Mouse (Mus musculus) testis, adult 2 months (tissue): ENCODE data around the gene AU022252. TPM values are rescaled to one million over a fixed set of nuclear protein-coding genes. Genes with fewer than 3 reads are reported as not detected.

Source experiments
- H3K27ac ChIP-seq: fragments of 200-500 bp; 2 replicates; pipeline ENCODE4 v1.5.1; 2012; ENCODE audit warnings: low read depth, low read length; ENCODE audit not compliant: control insufficient read depth, insufficient read depth
- H3K27me3 ChIP-seq: fragments of 200-500 bp; 2 replicates; pipeline ENCODE4 v1.6.1; 2012; ENCODE audit warnings: mild to moderate bottlenecking, low read length, moderate library complexity; ENCODE audit not compliant: control insufficient read depth, insufficient read depth
- H3K36me3 ChIP-seq: fragments of 200-500 bp; 2 replicates; pipeline ENCODE4 v1.6.1; 2012; ENCODE audit warnings: mild to moderate bottlenecking, low read length; ENCODE audit not compliant: control insufficient read depth, insufficient read depth
- H3K4me1 ChIP-seq: fragments of 200-500 bp; 2 replicates; pipeline ENCODE4 v1.6.1; 2012; ENCODE audit warnings: low read length; ENCODE audit not compliant: control insufficient read depth, insufficient read depth
- H3K4me3 ChIP-seq: fragments of 200-500 bp; 2 replicates; pipeline ENCODE4 v1.5.1; 2012; ENCODE audit warnings: low read depth, mild to moderate bottlenecking, low read length, moderate library complexity, mixed read lengths; ENCODE audit not compliant: control insufficient read depth
- CTCF ChIP-seq: fragments of 200-500 bp; IDR thresholded peaks from 2 replicates; pipeline ENCODE4 v1.5.1; 2012; ENCODE audit warnings: low read depth, mild to moderate bottlenecking, inconsistent platforms, low read length, moderate library complexity; ENCODE audit not compliant: control insufficient read depth, insufficient read depth, insufficient replicate concordance
- POLR2A ChIP-seq: fragments of 200-500 bp; IDR thresholded peaks from 2 replicates; pipeline ENCODE4 v1.6.1; 2012; ENCODE audit warnings: low read depth, mild to moderate bottlenecking, inconsistent platforms, low read length, moderate library complexity; ENCODE audit not compliant: control insufficient read depth
- polyA plus RNA-seq: library from polyadenylated mRNA; depleted of rRNA; stranded (reverse); fragments of >200 nt; gene quantifications from 2 replicates; pipeline ENCODE4 v1.2.3, GENCODE M21; 2012

Gene AU022252
- polyA plus RNA-seq, 1 experiment = 14.1 TPM

DNA sequence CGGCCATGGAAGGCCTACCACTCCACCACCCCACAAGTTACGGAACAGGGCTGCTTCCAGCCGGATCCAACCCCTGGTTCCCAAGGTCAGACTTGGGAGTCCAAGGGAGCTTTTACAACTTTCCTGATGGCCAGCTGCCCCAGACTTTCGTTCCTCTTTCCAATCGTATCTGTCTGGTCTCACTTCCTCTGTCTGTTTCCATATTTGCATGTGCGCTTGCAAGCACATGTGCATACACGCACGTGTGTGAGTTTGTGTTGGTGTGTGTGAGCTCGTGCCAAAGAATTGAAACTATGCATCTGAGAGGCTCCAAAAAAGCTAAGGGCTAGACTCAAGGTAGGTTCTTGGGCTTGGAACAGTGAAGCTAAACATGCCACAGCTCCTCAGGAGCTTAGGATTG is 51.1 kb downstream of the AU022252 start:
- Histone ChIP-seq H3K27ac (no peak overlapping the region), H3K27me3 (no peaks in the 10 kb centered on the region), H3K36me3 (no peaks in the 10 kb centered on the region), H3K4me3 (no peak overlapping the region), H3K4me1 (no peaks in the 10 kb centered on the region; the same call in 1 of the 2 replicates)
- TF ChIP-seq CTCF (no peak), POLR2A (no peak)

- Histone ChIP-seq H3K4me3 (no peak overlapping the region), H3K36me3 (no peaks in the 10 kb centered on the region), H3K27ac (no peak overlapping the region), H3K27me3 (no peaks in the 10 kb centered on the region), H3K4me1 (no peaks in the 10 kb centered on the region; the same call in 1 of the 2 replicates)
- no peak for TF ChIP-seq POLR2A
- no peak for TF ChIP-seq CTCF
These were observed 52.3 kb downstream of the AU022252 start for GRCm38 (mm10) chr4:119180133-119180707.

DNA sequence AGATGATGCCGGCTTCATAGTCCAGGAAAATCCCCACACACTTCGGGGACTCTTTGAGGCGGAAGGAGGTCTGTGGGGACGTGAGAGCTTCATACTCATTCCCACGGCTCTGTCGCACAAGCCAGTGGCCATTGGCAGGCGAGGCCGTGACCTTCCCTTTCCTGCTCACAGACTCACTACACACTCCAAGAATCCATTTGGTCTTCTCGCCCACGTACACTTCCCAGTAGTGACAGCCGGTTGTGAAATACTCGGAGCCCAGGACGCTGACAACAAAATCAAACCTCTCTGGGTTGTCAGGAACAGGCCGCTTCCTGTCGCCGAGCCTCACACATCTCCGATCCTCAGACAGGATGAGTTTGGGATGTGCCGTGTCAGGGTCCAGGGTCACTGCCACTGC is 54.2 kb downstream of the AU022252 start:
- Histone ChIP-seq H3K4me1 (peaks cover under 1% of the 10 kb centered on the region; the same call in 1 of the 2 replicates), H3K27me3 (no peaks in the 10 kb centered on the region), H3K36me3 (no peaks in the 10 kb centered on the region), H3K27ac (peak overlapping the region; percentile 39; the same call in 1 of the 2 replicates), H3K4me3 (no peak overlapping the region)
- TF ChIP-seq POLR2A (no peak), CTCF (no peak)

DNA sequence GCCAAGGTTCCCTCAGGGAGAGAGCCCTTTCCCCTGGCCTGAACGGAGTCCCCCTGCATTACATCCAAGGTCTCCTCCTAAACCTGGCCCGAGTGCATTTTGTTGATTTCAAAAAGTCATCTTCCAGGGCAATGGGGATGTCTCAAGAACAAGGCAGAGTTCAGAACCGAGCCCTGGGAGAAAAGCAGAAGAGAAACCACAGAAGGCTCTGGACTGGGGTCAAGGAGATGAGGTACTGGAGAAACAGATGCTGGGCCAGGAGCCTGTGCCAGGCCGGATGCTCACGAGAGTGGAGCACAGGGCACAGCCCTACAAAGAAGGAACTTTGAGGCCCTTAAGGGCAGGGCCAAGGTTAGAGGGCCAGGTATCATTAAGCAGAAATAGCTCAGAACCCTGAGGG is 54.8 kb downstream of the AU022252 start:
- H3K27ac ChIP-seq = no peak overlapping the region
- no peak overlapping the region for H3K4me3 ChIP-seq
- H3K4me1 ChIP-seq = peaks cover 4% of the 10 kb centered on the region; the same call in 1 of the 2 replicates
- no peaks in the 10 kb centered on the region for H3K36me3 ChIP-seq
- H3K27me3 ChIP-seq = no peaks in the 10 kb centered on the region
- TF ChIP-seq POLR2A (no peak), CTCF (no peak)

- peak within 1 kb of the TSS; percentile 69 for H3K27ac ChIP-seq
- H3K4me1 ChIP-seq = peaks cover 4% of the 10 kb centered on the region; the same call in 1 of the 2 replicates
- TF ChIP-seq POLR2A = peak; percentile 64; the same call in 1 of the 2 replicates
- TF ChIP-seq CTCF = no peak
- H3K36me3 ChIP-seq = no peaks in the 10 kb centered on the region
- no peaks in the 10 kb centered on the region for H3K27me3 ChIP-seq
- H3K4me3 ChIP-seq = peak within 1 kb of the TSS; percentile 95
These were observed 58.6 kb downstream of the AU022252 start, which contains the start of gene Zfp691 for GRCm38 (mm10) chr4:119173851-119174453. Gene Zfp691, minus strand, starts transcription at chr4:119174195.

GRCm38 (mm10) chr4:119172919-119173650 is 59.4 kb downstream of the AU022252 start:
- peak overlapping the region; percentile 95 for H3K4me3 ChIP-seq
- TF ChIP-seq POLR2A = no peak
- TF ChIP-seq CTCF = no peak
- no peaks in the 10 kb centered on the region for H3K27me3 ChIP-seq
- no peaks in the 10 kb centered on the region for H3K36me3 ChIP-seq
- H3K27ac ChIP-seq = peak overlapping the region; percentile 30; the same call in 1 of the 2 replicates
- H3K4me1 ChIP-seq = peaks cover 4% of the 10 kb centered on the region; the same call in 1 of the 2 replicates

DNA sequence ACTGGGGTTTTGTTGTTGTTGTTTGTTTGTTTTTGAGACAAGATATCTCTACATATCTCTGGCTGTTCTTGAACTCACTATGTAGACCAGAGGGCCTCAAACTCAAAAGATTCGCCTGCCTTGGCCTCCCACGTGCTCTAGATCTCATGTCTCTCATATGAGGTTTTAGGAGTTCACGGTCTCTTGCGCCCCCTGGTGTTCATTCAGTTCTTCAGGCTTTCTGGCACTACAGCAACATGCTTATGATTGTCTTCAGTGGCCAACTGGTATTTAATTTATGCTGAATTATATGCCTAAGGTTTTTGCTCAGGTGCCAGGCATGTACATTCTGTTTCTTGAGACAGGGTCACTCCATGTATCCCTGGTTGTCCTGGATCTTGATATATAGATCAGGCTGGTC is 64.8 kb downstream of the AU022252 start:
- Histone ChIP-seq H3K27ac (no peak overlapping the region), H3K4me3 (no peak overlapping the region), H3K36me3 (no peaks in the 10 kb centered on the region), H3K4me1 (no peaks in the 10 kb centered on the region; the same call in 1 of the 2 replicates), H3K27me3 (no peaks in the 10 kb centered on the region)
- TF ChIP-seq CTCF = peak; percentile 25; the same call in 1 of the 2 replicates
- no peak for TF ChIP-seq POLR2A
